Comparison of ENCODE assay signal across 8 mouse cellular contexts in the genomic region with DNA sequence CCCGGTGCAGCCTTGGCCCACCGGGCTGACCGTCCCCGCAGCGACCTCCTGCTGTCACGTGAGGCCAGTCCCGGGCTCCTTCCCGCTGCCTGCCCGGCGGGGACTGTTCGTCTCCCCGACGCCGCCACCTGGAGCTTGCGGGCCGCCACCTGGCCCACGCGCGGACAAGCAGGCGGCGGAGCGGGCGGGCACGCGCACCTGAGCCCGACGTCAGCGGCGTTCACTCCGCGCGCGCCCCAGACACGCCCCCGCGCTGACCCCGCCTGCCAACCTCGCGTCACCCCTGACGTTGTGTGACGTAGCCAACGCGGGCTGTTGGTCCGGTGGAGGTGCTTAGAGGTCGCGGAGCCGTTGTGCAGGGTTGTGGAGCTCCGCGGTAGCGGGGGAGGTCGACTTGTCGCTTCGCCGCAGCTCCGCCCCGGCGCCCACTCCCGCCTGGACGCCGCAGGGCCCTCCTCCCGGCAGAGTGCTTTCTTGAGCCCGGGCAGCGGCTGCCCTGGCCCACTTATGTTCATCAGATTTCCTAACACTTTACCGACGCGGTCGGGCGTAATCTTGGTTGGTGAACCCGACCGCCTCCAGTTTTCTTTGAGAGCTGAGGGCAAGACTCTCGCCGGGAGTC. TPM values are rescaled to one million over a fixed set of nuclear protein-coding genes. Genes with fewer than 3 reads are reported as not detected.
A peak's percentile ranks its signal among the peaks of the same experiment; 100 is the strongest.
DNase-seq lines count a peak whose midpoint lies in the region; ATAC-seq and TF ChIP-seq lines count a peak whose summit lies in the region.

Josd1 (minus strand) TSS at position 274 of the 622 bp plus-strand sequence.

- TF ChIP-seq POLR2A in bone marrow macrophage, adult 2 months (IDR thresholded peaks at IDR 0.05; ENCODE audit: borderline replicate concordance, low read depth, low read length), result no peak
- TF ChIP-seq POLR2A in embryonic fibroblast, embryonic 13.5 days (IDR thresholded peaks at IDR 0.05; ENCODE audit: low read depth, low read length), result peak; percentile 87

- H3K9me3 ChIP-seq in heart, embryonic 10.5 days, result no peaks in the 10 kb centered on the region
- H3K9me3 ChIP-seq in kidney, embryonic 15.5 days (replicated peaks), result no peaks in the 10 kb centered on the region

- peak; percentile 70 for ATAC-seq in kidney, embryonic 15.5 days (replicated peaks; ENCODE audit: low FRiP score)
- ATAC-seq in monocyte, adult 5-6 weeks (replicated peaks; ENCODE audit: insufficient number of reproducible peaks, low FRiP score, low TSS enrichment, poor library complexity, severe bottlenecking), result peak; percentile 47

- H3K9ac ChIP-seq in kidney, embryonic 15.5 days, result peak within 1 kb of the TSS; percentile 81

- H3K4me3 ChIP-seq in bone marrow macrophage, adult 2 months (ENCODE audit: insufficient read depth, low read length), result peak within 1 kb of the TSS; percentile 99
- peak within 1 kb of the TSS; percentile 73 for H3K4me3 ChIP-seq in embryonic fibroblast, embryonic 13.5 days (ENCODE audit: insufficient read depth, low read length)
- H3K4me3 ChIP-seq in heart, embryonic 10.5 days, result peak within 1 kb of the TSS; percentile 86
- H3K4me3 ChIP-seq in kidney, embryonic 15.5 days (replicated peaks), result peak within 1 kb of the TSS; percentile 67

- under 1% methylated on average over 69 of the region's 72 CpGs for WGBS in heart, embryonic 10.5 days
- under 1% methylated on average over 72 of the region's 72 CpGs for WGBS in kidney, embryonic 15.5 days

- no peaks in the 10 kb centered on the region for H3K27me3 ChIP-seq in heart, embryonic 10.5 days (ENCODE audit: insufficient read depth, poor library complexity, severe bottlenecking)
- no peaks in the 10 kb centered on the region for H3K27me3 ChIP-seq in kidney, embryonic 15.5 days

- peaks cover 32% of the 10 kb centered on the region for H3K4me1 ChIP-seq in bone marrow macrophage, adult 2 months (ENCODE audit: control insufficient read depth, insufficient read depth, low read length)
- peaks cover 6% of the 10 kb centered on the region for H3K4me1 ChIP-seq in embryonic fibroblast, embryonic 13.5 days (ENCODE audit: control insufficient read depth, insufficient read depth, low read length)
- H3K4me1 ChIP-seq in heart, embryonic 10.5 days, result peaks cover 65% of the 10 kb centered on the region
- peaks cover 71% of the 10 kb centered on the region for H3K4me1 ChIP-seq in kidney, embryonic 15.5 days

- peak within 1 kb of the TSS; percentile 62 for H3K27ac ChIP-seq in bone marrow macrophage, adult 2 months (ENCODE audit: insufficient read depth, low read depth, low read length)
- peak within 1 kb of the TSS; percentile 77 for H3K27ac ChIP-seq in embryonic fibroblast, embryonic 13.5 days (ENCODE audit: insufficient read depth, low read length)
- peak within 1 kb of the TSS; percentile 95 for H3K27ac ChIP-seq in heart, embryonic 10.5 days
- H3K27ac ChIP-seq in kidney, embryonic 15.5 days, result peak within 1 kb of the TSS; percentile 99

- H3K4me2 ChIP-seq in kidney, embryonic 15.5 days, result peak within 1 kb of the TSS; percentile 68

- no peak for TF ChIP-seq CTCF in bone marrow macrophage, adult 2 months (IDR thresholded peaks at IDR 0.05; ENCODE audit: low read depth, low read length)
- TF ChIP-seq CTCF in embryonic fibroblast, embryonic 13.5 days (IDR thresholded peaks at IDR 0.05; ENCODE audit: borderline replicate concordance, insufficient read depth, low read length), result no peak

- no peaks in the 10 kb centered on the region for H3K36me3 ChIP-seq in heart, embryonic 10.5 days
- no peaks in the 10 kb centered on the region for H3K36me3 ChIP-seq in kidney, embryonic 15.5 days

- DNase-seq in A20 (ENCODE audit: low read depth, low spot score), result peak; percentile 99
- DNase-seq in heart, embryonic 10.5 days (ENCODE audit: low spot score), result peak; percentile 98
- peak; percentile 97 for DNase-seq in liver
- DNase-seq in spleen, postnatal 4 days (ENCODE audit: low spot score in 2 of 2), result peak; percentile 98 to 99

RNA-seq across cellular contexts. Expression of gene Josd1, which starts in this region (rescaled TPM):
- polyA plus RNA-seq in bone marrow macrophage, adult 2 months (2012; ENCODE audit: insufficient read depth, insufficient read length, missing spikeins), result 20.2 and 21.0 TPM in 2 replicates
- 28.4 and 32.0 TPM in 2 replicates for polyA plus RNA-seq in embryonic fibroblast, embryonic 13.5 days (2011; ENCODE audit: insufficient read length, low read depth, missing spikeins)
- polyA plus RNA-seq in heart, embryonic 10.5 days (2016; fragmentation: Nextera tagmentation; extraction: Ambion mirVana), result 18.4 and 21.0 TPM in 2 replicates
- polyA plus RNA-seq in kidney, embryonic 15.5 days (2015; fragmentation: Nextera tagmentation; extraction: Ambion mirVana), result 19.0 and 21.1 TPM in 2 replicates
- 15.8 to 20.3 TPM (median 16.9 TPM) in 3 replicates for total RNA-seq in monocyte, adult 5-6 weeks (2017)

Comparison
In these comparisons a context has a peak if more than half of its experiments do, and no peak if none do; other contexts are left out.
1. Peak in every context shown above with its lines: DNase-seq, ATAC-seq, H3K4me3 ChIP-seq and H3K27ac ChIP-seq.